Mouse (Mus musculus) c-Kit-positive CD71-positive TER-119-positive erythroid progenitor cells, embryonic 14.5 days (primary cell): ENCODE measurements around the gene Gm28845.
"Not testable (repeated sequence)": the region's sequence is repeated elsewhere in the genome, so short reads cannot be mapped to it uniquely, and the experiment has no call there.

Experiments used
- DNase-seq: peaks from one replicate; pipeline ENCODE4 v3.0.0-alpha.2; 2013; ENCODE audit warnings: low spot score

Gm28845 gene

GRCm38 (mm10) chr1:65107654-65108279, 11.6 kb downstream of the Gm28845 start:
- DNase-seq: no peak

GRCm38 (mm10) chr1:65103273-65103672, 16.1 kb downstream of the Gm28845 start, which contains the start of gene Cryga:
Cryga (minus strand) TSS chr1:65103373.
- DNase-seq: no peak

- no peak for DNase-seq
Measured at GRCm38 (mm10) chr1:65096953-65097352, 22.4 kb downstream of the Gm28845 start.

GRCm38 (mm10) chr1:65091566-65091965, 27.8 kb downstream of the Gm28845 start:
- DNase-seq: no peak

GRCm38 (mm10) chr1:65090370-65090769, 29.0 kb downstream of the Gm28845 start:
- no peak for DNase-seq

GRCm38 (mm10) chr1:65088567-65089356, 30.6 kb downstream of the Gm28845 start:
- no peak for DNase-seq

GRCm38 (mm10) chr1:65082188-65082587, 37.2 kb downstream of the Gm28845 start, which contains the start of gene Crygb:
Crygb (minus strand) TSS chr1:65082288.
- DNase-seq: no peak

- DNase-seq: no peak
Measured at GRCm38 (mm10) chr1:65075607-65076006, 43.8 kb downstream of the Gm28845 start.

- DNase-seq: no peak
Measured at GRCm38 (mm10) chr1:65073589-65073988, 45.8 kb downstream of the Gm28845 start, which contains the start of gene Crygc. Crygc (minus strand) TSS chr1:65073689.

GRCm38 (mm10) chr1:65067842-65068241, 51.5 kb downstream of the Gm28845 start:
- no peak for DNase-seq

GRCm38 (mm10) chr1:65064201-65064600, 55.2 kb downstream of the Gm28845 start:
- DNase-seq: no peak

- DNase-seq: no peak
Measured at GRCm38 (mm10) chr1:65063352-65063751, 56.0 kb downstream of the Gm28845 start, which contains the start of gene Crygd. Crygd (minus strand) TSS chr1:65063452.

- no peak for DNase-seq
Measured at GRCm38 (mm10) chr1:65052140-65052539, 67.2 kb downstream of the Gm28845 start.

GRCm38 (mm10) chr1:65051696-65052095, 67.7 kb downstream of the Gm28845 start:
- no peak for DNase-seq

GRCm38 (mm10) chr1:65050952-65051351, 68.4 kb downstream of the Gm28845 start, which contains the start of gene Cryge:
Cryge (minus strand) TSS chr1:65051149.
- DNase-seq: not testable (repeated sequence)
